Mouse (Mus musculus) G1E (cell line): ENCODE results near the gene Kirrel.

ENCODE experiments used
- CTCF ChIP-seq: IDR thresholded peaks from 2 replicates; pipeline ENCODE4 v1.5.1; 2012; ENCODE audit warnings: low read depth, low read length, inconsistent platforms, mixed read lengths
- GATA1 ChIP-seq: IDR thresholded peaks from 2 replicates; pipeline ENCODE4 v1.6.1; 2012; ENCODE audit warnings: borderline replicate concordance, low read length, inconsistent platforms, mixed read lengths
- POLR2AphosphoS5 ChIP-seq: IDR thresholded peaks from 2 replicates; pipeline ENCODE4 v1.6.1; 2012; ENCODE audit warnings: low read depth, low read length, inconsistent platforms; ENCODE audit not compliant: insufficient replicate concordance

DNA sequence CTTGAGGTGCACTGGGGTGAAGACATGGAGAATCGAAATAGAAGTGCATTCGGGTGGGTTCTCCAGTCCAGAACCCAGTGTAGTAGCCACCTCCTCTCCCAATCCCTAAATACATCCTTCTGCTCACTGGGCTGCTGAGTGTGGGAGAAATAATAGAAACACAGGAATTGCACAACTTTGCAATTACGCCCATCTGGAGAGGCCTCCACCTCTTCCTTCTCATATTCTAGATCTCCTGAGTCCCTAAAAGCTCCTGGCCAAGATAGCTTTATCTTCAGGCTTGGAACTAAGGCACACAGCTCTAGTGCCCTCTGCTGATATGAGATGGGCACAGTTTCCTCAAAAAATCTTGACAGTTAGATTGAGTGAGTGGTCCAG lies 880 bp upstream of the Kirrel start:
- TF ChIP-seq CTCF (no peak), POLR2AphosphoS5 (no peak), GATA1 (no peak)
